Mouse (Mus musculus): ENCODE data around the gene Pex3.
A peak's percentile ranks its signal among the peaks of the same experiment; 100 is the strongest.

Pex3 gene

GRCm38 (mm10) chr10:13552646-13553497 is at the start of gene Pex3, which contains the start of gene Adat2:
Gene Pex3, minus strand, starts transcription at chr10:13553142.
Gene Adat2, plus strand, starts transcription at chr10:13552894.
- peak; percentile 96 for DNase-seq (ENCODE audit: low read depth, low spot score)

DNA sequence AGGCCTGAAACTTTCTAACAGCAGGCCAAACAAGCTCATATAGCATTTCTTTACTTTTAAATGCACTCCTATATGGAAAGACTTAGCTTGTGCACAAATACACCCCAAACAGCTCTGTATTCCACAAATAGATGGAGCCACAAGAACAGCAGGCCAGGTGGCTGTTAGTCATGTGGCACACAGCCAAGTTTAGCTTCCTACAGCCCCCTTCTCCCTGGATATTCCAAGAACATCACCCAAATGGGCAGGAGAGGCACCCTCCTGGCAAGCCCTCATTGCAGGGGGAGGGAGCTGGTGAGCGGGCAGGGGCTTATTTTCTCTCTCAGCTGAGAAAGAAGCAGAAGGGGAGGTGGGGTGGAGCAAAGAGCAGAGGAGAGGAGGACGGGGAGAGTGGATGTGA is 48.0 kb upstream of the Pex3 start:
- peak; percentile 93 for DNase-seq (ENCODE audit: low read depth, low spot score)

DNA sequence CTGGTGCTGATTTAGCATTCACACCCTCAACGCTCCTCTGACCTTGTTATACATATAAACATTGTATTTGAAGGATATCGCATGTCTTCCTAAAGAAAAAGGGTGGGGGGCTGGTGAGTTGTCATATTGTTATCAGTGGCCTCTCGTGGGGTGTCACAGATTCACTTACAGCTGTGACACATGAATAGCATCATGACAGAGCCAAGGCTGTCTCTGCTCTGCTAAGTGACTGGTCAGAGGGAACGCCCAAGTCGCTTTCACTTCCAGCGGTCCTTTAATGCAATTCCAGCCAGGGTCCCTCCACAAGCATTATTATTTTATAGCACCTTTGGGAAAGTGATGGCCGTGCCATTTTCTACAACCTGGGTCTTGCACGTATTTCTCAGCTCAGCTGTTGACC is 44.5 kb upstream of the Pex3 start:
- DNase-seq (ENCODE audit: low read depth, low spot score): no peak

GRCm38 (mm10) chr10:13596866-13597265 is 43.9 kb upstream of the Pex3 start:
- DNase-seq (ENCODE audit: low read depth, low spot score): peak; percentile 29

- DNase-seq (ENCODE audit: low read depth, low spot score): peak; percentile 75
These were observed 43.1 kb upstream of the Pex3 start for GRCm38 (mm10) chr10:13596073-13596472.

- peak; percentile 32 for DNase-seq (ENCODE audit: low read depth, low spot score)
These were observed 40.6 kb upstream of the Pex3 start for GRCm38 (mm10) chr10:13593529-13593928.

DNA sequence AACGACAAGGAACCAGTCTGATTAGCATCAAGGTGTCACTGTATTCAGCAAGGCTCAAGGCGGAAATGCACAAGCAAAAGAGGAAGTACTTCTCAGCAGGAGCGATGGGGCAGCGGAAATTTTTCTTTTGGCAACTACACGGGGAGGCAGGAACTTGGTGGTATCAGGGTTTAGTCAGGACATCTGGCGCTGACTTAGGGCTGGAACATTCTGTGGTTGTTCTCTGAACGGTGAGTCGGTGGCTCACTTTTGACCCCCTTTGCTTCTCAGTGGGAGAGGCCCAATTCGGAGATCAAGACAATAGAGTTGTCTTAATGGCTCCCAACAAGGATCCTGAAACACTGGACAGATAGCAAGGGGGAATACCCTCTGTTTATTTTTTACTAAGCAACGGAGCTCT is 39.3 kb upstream of the Pex3 start:
- no peak for DNase-seq (ENCODE audit: low read depth, low spot score)

DNA sequence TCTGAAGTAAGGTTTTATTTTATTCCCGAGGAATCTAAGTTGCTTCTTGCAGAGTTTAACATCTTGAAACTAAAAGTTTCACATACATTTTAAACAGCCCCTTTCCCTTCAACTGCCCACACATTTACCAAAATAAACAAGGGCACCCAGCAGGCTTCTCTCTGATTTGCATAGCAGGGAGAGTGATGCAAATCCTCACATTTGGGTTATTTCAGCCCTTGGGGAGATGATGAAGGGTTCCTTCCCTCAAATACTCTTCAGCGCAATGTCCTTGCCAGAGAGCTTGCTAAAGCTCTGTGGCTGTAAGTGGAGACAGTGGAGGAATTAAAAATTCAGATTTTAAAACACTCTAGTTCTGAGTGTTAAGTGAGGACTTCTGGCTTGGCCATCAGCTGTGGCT is 35.0 kb upstream of the Pex3 start:
- peak; percentile 91 for DNase-seq (ENCODE audit: low read depth, low spot score)

DNA sequence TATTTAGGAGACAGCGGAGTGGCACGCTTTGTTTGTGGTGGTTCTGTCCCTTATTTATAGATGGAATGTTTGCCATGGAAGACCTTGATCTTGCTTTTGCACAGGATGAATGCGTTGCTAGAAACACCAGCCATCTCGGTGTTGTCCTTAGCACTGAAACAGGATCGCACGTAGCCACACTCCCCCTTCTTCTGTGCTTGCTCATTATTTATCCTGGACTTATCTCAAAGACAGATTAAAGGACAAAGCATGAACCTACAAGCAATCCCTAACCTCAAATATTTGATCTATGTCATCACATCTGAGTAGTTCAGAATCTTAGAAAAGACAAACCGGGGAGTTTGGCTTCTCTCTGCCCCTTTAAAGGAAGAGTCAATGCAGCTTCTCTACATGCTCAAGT is 24.2 kb upstream of the Pex3 start:
- no peak for DNase-seq (ENCODE audit: low read depth, low spot score)

GRCm38 (mm10) chr10:13572410-13572809 is 19.5 kb upstream of the Pex3 start:
- DNase-seq (ENCODE audit: low read depth, low spot score): peak; percentile 68

GRCm38 (mm10) chr10:13572003-13572402 is 19.1 kb upstream of the Pex3 start:
- DNase-seq (ENCODE audit: low read depth, low spot score): peak; percentile 29

DNA sequence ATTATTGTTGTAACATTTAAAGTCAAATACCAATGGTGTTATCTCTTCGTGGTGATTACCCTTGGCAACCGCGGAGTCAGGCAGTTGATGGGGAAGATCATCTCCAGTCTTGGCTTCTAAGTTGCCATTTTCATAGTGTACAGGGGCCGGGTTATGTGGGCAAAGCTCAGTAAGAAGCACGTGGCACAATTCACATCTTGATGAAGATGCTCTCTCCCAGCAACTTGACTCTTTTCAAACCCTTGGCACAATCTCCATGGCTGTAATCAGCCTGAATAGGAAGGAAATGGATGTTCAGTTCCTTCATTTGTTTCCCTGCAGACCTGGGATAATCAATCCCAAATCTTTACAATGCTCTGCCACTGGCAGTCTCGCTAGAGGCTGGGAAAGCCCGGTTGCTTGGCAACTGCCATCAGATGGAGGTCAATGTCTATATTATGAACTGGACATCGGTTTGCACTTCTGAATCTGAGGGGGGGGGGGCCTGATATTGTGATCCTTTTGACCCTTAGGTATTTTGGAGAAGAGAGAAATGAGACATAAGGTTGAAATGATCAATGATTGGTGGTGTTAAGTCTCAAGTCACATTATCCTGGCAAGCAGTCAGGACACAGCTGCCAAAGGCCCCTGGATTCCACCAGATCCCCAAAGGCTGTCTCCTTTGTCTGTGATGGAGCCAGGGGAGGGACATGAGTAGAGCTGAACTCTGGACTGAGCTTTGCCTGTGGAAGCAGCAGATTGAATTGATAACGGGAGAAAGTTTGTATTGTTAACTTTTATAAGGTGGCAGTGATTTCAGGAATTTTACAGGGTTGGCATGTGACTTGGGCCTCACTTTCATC is 18.0 kb upstream of the Pex3 start:
- no peak for DNase-seq (ENCODE audit: low read depth, low spot score)

DNA sequence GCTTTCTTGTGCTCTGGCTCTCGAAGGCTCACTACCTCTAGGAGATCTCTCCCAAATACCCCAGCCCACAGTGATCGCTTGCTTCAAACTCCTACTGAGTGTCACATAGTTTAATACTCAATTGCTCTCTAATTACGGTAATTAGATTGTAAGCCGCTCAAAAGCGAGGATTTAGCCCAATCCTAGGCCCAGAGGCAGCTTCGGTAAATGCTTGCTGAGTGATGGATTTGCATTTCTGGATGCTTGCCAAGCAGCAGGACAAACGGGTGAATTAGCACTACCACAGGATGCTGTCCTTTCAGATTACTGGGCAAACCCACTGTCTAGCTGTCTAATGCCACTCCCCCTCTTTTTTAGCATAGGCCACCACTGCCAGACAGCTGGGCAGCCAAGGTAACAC is 16.9 kb upstream of the Pex3 start:
- DNase-seq (ENCODE audit: low read depth, low spot score): peak; percentile 57

DNA sequence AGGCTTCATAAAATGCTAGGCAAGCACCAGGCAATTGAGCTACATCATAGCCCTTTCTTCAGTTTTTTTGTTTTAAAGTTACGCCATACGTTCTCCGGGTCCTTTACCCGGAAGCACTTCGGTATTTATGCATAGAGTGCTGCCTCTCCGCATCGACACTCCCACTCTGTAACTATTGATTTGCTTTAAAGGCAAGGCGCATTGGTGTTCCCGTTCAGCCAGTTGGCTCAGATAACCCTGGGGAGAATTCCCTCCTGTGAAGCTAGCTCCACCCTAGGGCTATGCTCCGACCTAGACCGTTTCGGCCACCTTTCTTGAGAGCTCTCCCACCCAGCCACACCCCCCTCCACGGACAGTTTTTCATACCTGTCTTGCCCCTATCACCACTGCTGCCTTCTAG is 13.5 kb upstream of the Pex3 start:
- DNase-seq (ENCODE audit: low read depth, low spot score): no peak

- no peak for DNase-seq (ENCODE audit: low read depth, low spot score)
These were observed 12.1 kb upstream of the Pex3 start for GRCm38 (mm10) chr10:13565080-13565448.

- peak; percentile 90 for DNase-seq (ENCODE audit: low read depth, low spot score)
These were observed 11.6 kb upstream of the Pex3 start for GRCm38 (mm10) chr10:13564364-13565079.

GRCm38 (mm10) chr10:13560014-13560674 is 7.2 kb upstream of the Pex3 start:
- no peak for DNase-seq (ENCODE audit: low read depth, low spot score)

GRCm38 (mm10) chr10:13554316-13554715 is 1.4 kb upstream of the Pex3 start:
- DNase-seq (ENCODE audit: low read depth, low spot score): no peak

GRCm38 (mm10) chr10:13553498-13553985 is 600 bp upstream of the Pex3 start:
- no peak for DNase-seq (ENCODE audit: low read depth, low spot score)

- DNase-seq (ENCODE audit: low read depth, low spot score): no peak
These were observed 11.2 kb downstream of the Pex3 start for GRCm38 (mm10) chr10:13541721-13542120.

GRCm38 (mm10) chr10:13539769-13540333 is 13.1 kb downstream of the Pex3 start:
- no peak for DNase-seq (ENCODE audit: low read depth, low spot score)

Measured in brain, adult 2 months (tissue).